In genomic region chr13:44415971-44416370, GRCm38 (mm10) we compare ENCODE assay signal across 17 mouse cellular contexts.
A peak's percentile ranks its signal among the peaks of the same experiment; 100 is the strongest.
DNase-seq lines count a peak whose midpoint lies in the region; ATAC-seq and TF ChIP-seq lines count a peak whose summit lies in the region.
"Had no signal": no experiment of that assay in that cellular context is flagged by ENCODE, and none has a peak within 500 bp of the region (broad histone marks: within the 10 kb centered on the region; RNA-seq: fewer than 3 reads in every experiment).

No protein-coding gene starts in this region.

- no peak for TF ChIP-seq POLR2A in lung, adult 2 months (IDR thresholded peaks at IDR 0.05; ENCODE audit: borderline replicate concordance, extremely low read depth, low read depth, low read length)
- TF ChIP-seq POLR2A in kidney, adult 2 months (IDR thresholded peaks at IDR 0.05; ENCODE audit: low read depth, low read length) = no peak

- H3K36me3 ChIP-seq in lung, embryonic 16.5 days (ENCODE audit: control insufficient read depth, insufficient read depth, low read length) = no peaks in the 10 kb centered on the region
- no peaks in the 10 kb centered on the region for H3K36me3 ChIP-seq in kidney, adult 2 months (ENCODE audit: control insufficient read depth, insufficient read depth, low read length)
- no peaks in the 10 kb centered on the region for H3K36me3 ChIP-seq in limb, embryonic 11.5 days (ENCODE audit: control insufficient read depth, insufficient read depth, low read length)
- H3K36me3 ChIP-seq: embryonic facial prominence, embryonic 13.5 days; neural tube, embryonic 15.5 days had no signal

- peaks cover 22% of the 10 kb centered on the region for H3K4me1 ChIP-seq in lung, embryonic 16.5 days (replicated peaks; ENCODE audit: control insufficient read depth, insufficient read depth, low read length)
- peaks cover 5% of the 10 kb centered on the region; the same call in 1 of the 2 replicates for H3K4me1 ChIP-seq in lung, adult 2 months (ENCODE audit: control insufficient read depth, insufficient read depth, low read length)
- H3K4me1 ChIP-seq in kidney, adult 2 months (ENCODE audit: control insufficient read depth, insufficient read depth, low read length) = peaks cover 29% of the 10 kb centered on the region
- peaks cover 31% of the 10 kb centered on the region for H3K4me1 ChIP-seq in limb, embryonic 11.5 days (ENCODE audit: control insufficient read depth, insufficient read depth, low read length)

- no peaks in the 10 kb centered on the region for H3K27me3 ChIP-seq in lung, embryonic 16.5 days (ENCODE audit: control insufficient read depth, insufficient read depth, low read depth, low read length)
- no peaks in the 10 kb centered on the region for H3K27me3 ChIP-seq in kidney, adult 2 months (replicated peaks; ENCODE audit: control insufficient read depth, insufficient read depth, low read length)
- no peaks in the 10 kb centered on the region for H3K27me3 ChIP-seq in limb, embryonic 11.5 days (ENCODE audit: control insufficient read depth, insufficient read depth, low read length)
- H3K27me3 ChIP-seq: Patski had no signal

- no peak for DNase-seq in lung, adult 2 months
- DNase-seq in gonadal fat pad, adult 2 months (ENCODE audit: low read depth) = peak; percentile 59
- DNase-seq in kidney, adult 2 months = peak; percentile 73
- no peak for DNase-seq in limb, embryonic 11.5 days (ENCODE audit: low spot score)
- DNase-seq in right cerebral cortex, adult 2 months (ENCODE audit: low spot score in 2 of 2) = no peak
- no peak for DNase-seq in cerebellum, postnatal 25 days
- DNase-seq: cerebellum, postnatal 14 days; thymus, postnatal 36 days had no signal

- no peak for TF ChIP-seq CTCF in lung, adult 2 months (IDR thresholded peaks at IDR 0.05; ENCODE audit: insufficient read depth, low read length)
- no peak for TF ChIP-seq CTCF in kidney, adult 2 months (conservative IDR thresholded peaks at IDR 0.05; ENCODE audit: insufficient read depth, insufficient read length, low read depth, low read length)

- H3K9me3 ChIP-seq in lung, embryonic 16.5 days (ENCODE audit: control insufficient read depth, low read length) = 0 out of 2 replicates have a peak, but pooled peaks cover 3% of the 10 kb centered on the region
- H3K9me3 ChIP-seq in limb, embryonic 11.5 days (ENCODE audit: control insufficient read depth, low read length) = no peaks in the 10 kb centered on the region; the same call in 1 of the 2 replicates
- H3K9me3 ChIP-seq: embryonic facial prominence, embryonic 13.5 days; neural tube, embryonic 15.5 days had no signal

- peak; percentile 59 for ATAC-seq in lung, embryonic 16.5 days (ENCODE audit: low read depth)
- no peak for ATAC-seq in limb, embryonic 11.5 days (ENCODE audit: insufficient number of reproducible peaks, low FRiP score, low TSS enrichment, low read depth)
- no peak for ATAC-seq in erythroblast, adult 5-6 weeks (replicated peaks; ENCODE audit: low FRiP score, poor library complexity, severe bottlenecking)
- ATAC-seq: CD4-positive, CD25-positive, alpha-beta regulatory T cell, adult 4 months; forebrain, embryonic 16.5 days; intestine, postnatal 0 days; midbrain, embryonic 16.5 days; Patski had no signal

- H3K4me2 ChIP-seq in lung, embryonic 16.5 days (ENCODE audit: low read depth, low read length) = no peak overlapping the region
- no peak overlapping the region for H3K4me2 ChIP-seq in limb, embryonic 11.5 days (ENCODE audit: low read depth, severe bottlenecking)
- H3K4me2 ChIP-seq: embryonic facial prominence, embryonic 13.5 days had no signal

- no peak overlapping the region for H3K4me3 ChIP-seq in lung, embryonic 16.5 days (ENCODE audit: low read length)
- H3K4me3 ChIP-seq in lung, adult 2 months (replicated peaks; ENCODE audit: extremely low read depth, low read depth, low read length) = no peak overlapping the region
- no peak overlapping the region for H3K4me3 ChIP-seq in kidney, adult 2 months (ENCODE audit: insufficient read depth, low read depth, low read length)
- H3K4me3 ChIP-seq in limb, embryonic 11.5 days (ENCODE audit: low read depth, low read length) = no peak overlapping the region
- H3K4me3 ChIP-seq: embryonic facial prominence, embryonic 13.5 days; neural tube, embryonic 15.5 days had no signal

- no peak overlapping the region for H3K27ac ChIP-seq in lung, embryonic 16.5 days (ENCODE audit: low read length)
- peak overlapping the region; percentile 61; the same call in 1 of the 2 replicates for H3K27ac ChIP-seq in kidney, adult 2 months (ENCODE audit: insufficient read depth, low read depth, low read length)
- H3K27ac ChIP-seq in limb, embryonic 11.5 days (replicated peaks; ENCODE audit: low read depth, low read length) = no peak overlapping the region
- H3K27ac ChIP-seq: embryonic facial prominence, embryonic 13.5 days; neural tube, embryonic 15.5 days had no signal

- WGBS in lung, embryonic 16.5 days = 57% methylated on average over 7 of the region's 7 CpGs
- WGBS in lung, adult 2 months = 58% methylated on average over 7 of the region's 7 CpGs
- 50% methylated on average over 7 of the region's 7 CpGs for WGBS in kidney, adult 2 months
- WGBS in limb, embryonic 11.5 days = 47% methylated on average over 7 of the region's 7 CpGs

- no peak overlapping the region for H3K9ac ChIP-seq in lung, embryonic 16.5 days (ENCODE audit: low read length)
- H3K9ac ChIP-seq in limb, embryonic 11.5 days (ENCODE audit: low read length) = 0 out of 2 replicates have a peak overlapping the region, but pooled peaks have one; percentile 4
- H3K9ac ChIP-seq: embryonic facial prominence, embryonic 13.5 days; neural tube, embryonic 15.5 days had no signal

Comparison
In these comparisons a context has a peak if more than half of its experiments do, and no peak if none do; other contexts are left out.
1. DNase-seq: peak in gonadal fat pad, adult 2 months (single experiment) and kidney, adult 2 months (single experiment); none in lung, adult 2 months (single experiment), limb, embryonic 11.5 days (single experiment), right cerebral cortex, adult 2 months (0 of 2) and cerebellum, postnatal 25 days (0 of 2).